Mouse (Mus musculus) neural tube, embryonic 15.5 days (tissue): Measurements from ENCODE around the gene Ulk3. TPM values are rescaled to one million over a fixed set of nuclear protein-coding genes. Genes with fewer than 3 reads are reported as not detected.

Experiments
- ATAC-seq: fragments of 200-750 bp; cut with Nextera tagmentation; 2 replicates; pipeline ENCODE4 v1.8.0; 2017; ENCODE audit warnings: mild to moderate bottlenecking, moderate TSS enrichment, moderate library complexity; ENCODE audit not compliant: low FRiP score
- H3K27ac ChIP-seq: fragments of 300-500 bp; sonication (generic); replicated peaks from 2 replicates; pipeline ENCODE4 v1.5.1; 2015; ENCODE audit warnings: mild to moderate bottlenecking, inconsistent platforms
- H3K27me3 ChIP-seq: fragments of 300-500 bp; sonication (generic); replicated peaks from 2 replicates; pipeline ENCODE4 v1.6.1; 2015; ENCODE audit warnings: inconsistent platforms
- H3K36me3 ChIP-seq: fragments of 300-500 bp; sonication (generic); 2 replicates; pipeline ENCODE4 v1.6.1; 2015; ENCODE audit warnings: inconsistent platforms
- H3K4me1 ChIP-seq: fragments of 300-500 bp; sonication (generic); 2 replicates; pipeline ENCODE4 v1.6.1; 2015; ENCODE audit warnings: inconsistent platforms
- H3K4me2 ChIP-seq: fragments of 300-500 bp; sonication (generic); 2 replicates; pipeline ENCODE4 v1.6.1; 2015; ENCODE audit warnings: inconsistent platforms, mild to moderate bottlenecking, moderate library complexity
- H3K4me3 ChIP-seq: fragments of 300-500 bp; sonication (generic); replicated peaks from 2 replicates; pipeline ENCODE4 v1.5.1; 2015; ENCODE audit warnings: mild to moderate bottlenecking, inconsistent platforms
- H3K9ac ChIP-seq: fragments of 300-500 bp; sonication (generic); replicated peaks from 2 replicates; pipeline ENCODE4 v1.6.1; 2015; ENCODE audit warnings: mild to moderate bottlenecking, inconsistent platforms
- H3K9me3 ChIP-seq: fragments of 300-500 bp; sonication (generic); replicated peaks from 2 replicates; pipeline ENCODE4 v1.6.1; 2016; ENCODE audit warnings: inconsistent platforms
- WGBS: fragments of 180-500 bp; shearing (Covaris S2); methylation state at CpG from one replicate; pipeline ENCODE4 v1.1.7; 2015; ENCODE audit warnings: mixed read lengths; 5-methylcytosine and 5-hydroxymethylcytosine counted together
- polyA plus RNA-seq: library from polyadenylated mRNA; unstranded; fragments of >200 nt; fragmentation: Nextera tagmentation; extraction: Ambion mirVana; gene quantifications from 2 replicates; pipeline ENCODE4 v1.2.1, GENCODE M21; 2015

Gene Ulk3
- polyA plus RNA-seq, 1 experiment from 2014 or later = 36.5 TPM

- peaks cover 75% of the 10 kb centered on the region for H3K4me1 ChIP-seq
- H3K4me3 ChIP-seq = 0 out of 2 replicates have a peak overlapping the region, but pooled peaks have one; percentile 12
- 70% methylated on average over 5 of the region's 5 CpGs for WGBS
- ATAC-seq = no peak
- no peaks in the 10 kb centered on the region for H3K9me3 ChIP-seq
- H3K9ac ChIP-seq = peak overlapping the region; percentile 30
- peak overlapping the region; percentile 44 for H3K4me2 ChIP-seq
- H3K36me3 ChIP-seq = no peaks in the 10 kb centered on the region
- no peaks in the 10 kb centered on the region for H3K27me3 ChIP-seq
- peak overlapping the region; percentile 69 for H3K27ac ChIP-seq
Measured at GRCm38 (mm10) chr9:57639661-57640328, 50.5 kb downstream of the Ulk3 start.

GRCm38 (mm10) chr9:57640384-57640783 is 51.1 kb downstream of the Ulk3 start:
- H3K4me2 ChIP-seq = peak overlapping the region; percentile 44
- H3K4me3 ChIP-seq = 0 out of 2 replicates have a peak overlapping the region, but pooled peaks have one; percentile 12
- 27% methylated on average over 15 of the region's 15 CpGs for WGBS
- peak overlapping the region; percentile 69 for H3K27ac ChIP-seq
- no peaks in the 10 kb centered on the region for H3K36me3 ChIP-seq
- no peak for ATAC-seq
- H3K9me3 ChIP-seq = no peaks in the 10 kb centered on the region
- peak overlapping the region; percentile 30 for H3K9ac ChIP-seq
- peaks cover 75% of the 10 kb centered on the region for H3K4me1 ChIP-seq
- no peaks in the 10 kb centered on the region for H3K27me3 ChIP-seq

DNA sequence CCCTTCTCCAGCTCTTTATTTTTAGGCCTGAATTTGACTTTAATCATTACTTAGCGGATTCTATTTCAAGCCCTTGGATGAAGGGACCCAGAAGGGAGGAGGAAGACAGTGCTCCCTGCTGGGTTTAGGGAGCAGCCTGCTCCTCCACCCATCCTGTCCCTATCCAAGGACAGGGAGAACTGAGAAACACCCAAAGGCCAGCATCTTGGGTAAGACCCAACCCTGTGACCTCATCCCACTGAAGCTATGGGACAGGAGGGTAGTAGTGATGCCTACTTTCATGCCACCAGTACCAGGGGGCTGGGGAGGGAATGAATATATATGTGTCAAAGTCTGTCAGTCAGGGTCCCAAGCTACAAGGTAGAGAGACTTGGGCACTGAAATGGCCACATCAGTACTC is 51.8 kb downstream of the Ulk3 start:
- Histone ChIP-seq H3K27me3 (no peaks in the 10 kb centered on the region), H3K4me3 (no peak overlapping the region), H3K36me3 (no peaks in the 10 kb centered on the region), H3K4me1 (peaks cover 78% of the 10 kb centered on the region), H3K9ac (0 out of 2 replicates have a peak overlapping the region, but pooled peaks have one; percentile 17), H3K9me3 (no peaks in the 10 kb centered on the region), H3K4me2 (peak overlapping the region; percentile 44), H3K27ac (peak overlapping the region; percentile 69; the same call in 1 of the 2 replicates)
- no peak for ATAC-seq
- WGBS = 70% methylated on average over 1 of the region's 1 CpGs

DNA sequence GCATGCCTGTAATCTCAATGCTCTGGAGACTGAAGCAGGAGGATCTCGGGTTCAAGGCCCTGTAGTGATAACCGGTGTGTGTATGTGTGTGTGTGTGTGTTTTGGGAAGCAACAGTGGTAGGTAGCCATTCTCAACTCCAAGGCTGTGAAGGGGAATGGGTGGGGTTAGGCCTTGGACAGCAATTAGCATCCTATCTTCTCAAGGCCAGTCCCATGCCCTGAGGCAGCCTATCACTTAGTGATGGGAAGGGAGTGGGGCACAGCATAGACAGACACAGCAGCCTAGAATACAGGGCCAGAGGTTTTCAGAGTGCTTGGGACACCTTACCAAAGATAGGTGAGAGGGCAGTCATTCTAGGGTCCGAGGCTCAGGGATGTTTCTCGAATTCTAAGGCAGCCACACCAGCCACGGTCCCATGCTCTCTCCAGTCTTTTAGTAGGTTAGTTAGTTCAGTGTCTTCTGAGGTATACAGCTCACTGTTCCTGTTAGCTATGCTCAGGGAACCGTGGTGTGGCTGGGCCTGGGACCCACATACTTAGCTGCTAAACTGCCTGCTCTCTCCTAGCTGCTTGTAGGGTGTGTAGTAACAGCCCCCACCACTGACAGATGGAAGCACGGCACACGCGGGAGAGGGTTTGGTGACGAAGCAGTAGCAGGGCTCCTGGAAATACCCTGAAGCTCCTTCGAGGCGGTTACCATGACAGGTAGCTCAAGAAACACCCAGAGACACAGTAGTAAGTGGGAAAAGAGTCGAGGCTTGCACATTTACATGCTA is 52.7 kb downstream of the Ulk3 start:
- ATAC-seq = no peak
- no peaks in the 10 kb centered on the region for H3K27me3 ChIP-seq
- no peaks in the 10 kb centered on the region for H3K9me3 ChIP-seq
- WGBS = 79% methylated on average over 13 of the region's 13 CpGs
- H3K27ac ChIP-seq = 0 out of 2 replicates have a peak overlapping the region, but pooled peaks have one; percentile 5
- no peaks in the 10 kb centered on the region for H3K36me3 ChIP-seq
- peaks cover 78% of the 10 kb centered on the region for H3K4me1 ChIP-seq
- 0 out of 2 replicates have a peak overlapping the region, but pooled peaks have one; percentile 2 for H3K4me3 ChIP-seq
- 0 out of 2 replicates have a peak overlapping the region, but pooled peaks have one; percentile 17 for H3K9ac ChIP-seq
- H3K4me2 ChIP-seq = peak overlapping the region; percentile 67

GRCm38 (mm10) chr9:57643169-57643855 is 54.1 kb downstream of the Ulk3 start:
- Histone ChIP-seq H3K4me2 (peak overlapping the region; percentile 67), H3K27me3 (no peaks in the 10 kb centered on the region), H3K27ac (no peak overlapping the region), H3K4me3 (peak overlapping the region; percentile 80), H3K9me3 (no peaks in the 10 kb centered on the region), H3K4me1 (peaks cover 65% of the 10 kb centered on the region), H3K9ac (peak overlapping the region; percentile 100), H3K36me3 (no peaks in the 10 kb centered on the region)
- no peak for ATAC-seq
- WGBS = 76% methylated on average over 9 of the region's 9 CpGs

- Histone ChIP-seq H3K4me3 (peak overlapping the region; percentile 80), H3K27ac (no peak overlapping the region), H3K4me1 (peaks cover 60% of the 10 kb centered on the region), H3K9me3 (no peaks in the 10 kb centered on the region), H3K4me2 (peak overlapping the region; percentile 67), H3K9ac (peak overlapping the region; percentile 100), H3K36me3 (no peaks in the 10 kb centered on the region), H3K27me3 (no peaks in the 10 kb centered on the region)
- no peak for ATAC-seq
- 63% methylated on average over 7 of the region's 7 CpGs for WGBS
Measured at GRCm38 (mm10) chr9:57643856-57644180, 54.6 kb downstream of the Ulk3 start.

DNA sequence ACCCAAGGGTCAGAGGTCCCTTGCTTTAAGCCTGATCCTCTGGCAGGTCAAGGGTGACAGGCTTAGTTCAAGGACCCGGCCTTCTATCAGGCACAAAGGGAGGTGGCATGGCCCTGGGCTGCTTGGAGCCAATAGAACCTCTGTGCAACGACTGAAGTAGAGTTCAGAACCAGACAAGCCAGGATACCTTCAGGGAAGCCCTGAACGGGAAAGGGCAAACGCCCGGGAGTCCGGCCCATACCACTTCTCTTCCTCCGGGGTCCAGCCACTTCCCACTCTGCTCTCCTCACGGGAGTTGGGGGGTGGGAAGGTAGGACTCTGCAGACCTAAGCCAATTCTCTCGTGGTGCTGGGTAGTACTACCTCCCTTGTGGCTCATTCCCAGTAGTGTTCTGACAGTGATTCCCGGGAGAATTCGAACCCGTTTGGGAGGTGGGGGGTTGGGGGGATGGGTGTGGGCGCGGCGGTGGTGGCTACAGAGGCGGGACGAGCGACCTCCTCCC is 55.2 kb downstream of the Ulk3 start:
- Histone ChIP-seq H3K27ac (peak overlapping the region; percentile 92), H3K4me2 (peak overlapping the region; percentile 67), H3K27me3 (no peaks in the 10 kb centered on the region), H3K4me1 (peaks cover 53% of the 10 kb centered on the region), H3K9ac (peak overlapping the region; percentile 100), H3K36me3 (no peaks in the 10 kb centered on the region), H3K9me3 (no peaks in the 10 kb centered on the region), H3K4me3 (peak overlapping the region; percentile 80)
- WGBS = under 1% methylated on average over 18 of the region's 18 CpGs
- 0 out of 2 replicates have a peak, but pooled peaks have one; percentile 1 for ATAC-seq

DNA sequence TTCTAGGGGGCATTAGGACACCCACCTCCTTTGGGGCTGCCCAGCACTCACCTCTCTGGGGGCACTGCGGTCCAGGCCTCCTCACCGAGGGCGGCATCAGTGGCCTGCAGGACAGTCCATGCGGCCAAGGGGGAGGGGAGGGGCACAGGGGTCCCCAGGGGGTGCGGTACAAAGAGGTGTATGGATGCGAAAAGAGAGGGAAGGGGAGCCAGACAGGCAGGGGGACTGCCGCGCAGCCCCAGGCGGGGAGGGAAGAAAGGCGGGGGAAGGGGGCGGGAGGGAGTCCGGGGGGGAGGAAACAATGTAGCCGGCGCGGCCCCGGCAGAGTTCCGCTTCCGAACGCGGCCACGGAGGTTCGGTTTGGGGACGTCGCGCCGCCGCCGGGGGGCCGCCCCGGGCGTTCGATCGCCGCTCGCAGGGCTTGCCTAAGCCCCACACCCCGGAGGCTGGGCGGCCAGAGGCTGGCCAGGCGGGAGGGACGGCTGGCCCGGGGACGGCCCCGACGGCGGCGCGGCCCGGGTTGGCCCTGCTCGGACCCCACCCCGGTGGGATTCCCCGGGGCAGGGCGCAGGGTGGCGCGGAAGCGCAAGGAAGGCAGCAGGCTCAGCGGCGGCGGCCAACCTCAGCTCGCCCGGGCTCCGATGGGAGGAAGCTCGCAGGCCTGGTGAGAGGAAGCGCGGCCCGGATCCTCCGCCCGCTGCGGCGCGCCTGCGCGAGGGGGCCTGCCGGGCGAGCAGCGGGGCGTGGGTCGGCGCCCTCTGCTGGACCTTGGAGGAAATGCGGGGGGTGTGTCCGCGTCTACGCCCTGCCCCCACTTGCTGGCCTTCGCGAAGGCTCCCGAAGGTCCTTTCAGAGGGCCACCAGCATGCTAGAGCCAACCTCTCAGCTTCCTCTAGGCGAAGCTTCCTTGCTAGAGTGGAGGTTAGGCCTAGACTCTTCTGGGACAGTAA is 56.0 kb downstream of the Ulk3 start:
- H3K9ac ChIP-seq = peak overlapping the region; percentile 100
- H3K36me3 ChIP-seq = no peaks in the 10 kb centered on the region
- H3K27ac ChIP-seq = peak overlapping the region; percentile 92
- H3K4me3 ChIP-seq = peak overlapping the region; percentile 80
- under 1% methylated on average over 82 of the region's 85 CpGs for WGBS
- no peaks in the 10 kb centered on the region for H3K27me3 ChIP-seq
- peaks cover 46% of the 10 kb centered on the region for H3K4me1 ChIP-seq
- no peaks in the 10 kb centered on the region for H3K9me3 ChIP-seq
- peak overlapping the region; percentile 67 for H3K4me2 ChIP-seq
- ATAC-seq = peak; percentile 87
